Mouse (Mus musculus): ENCODE measurements at regions not wholly inside any gene's neighbourhood (a gene's known extent, or its start where the extent isn't known, plus 50 kb on each side); places are given as distances from the start of the nearest gene placed in this dataset.
A peak's percentile ranks its signal among the peaks of the same experiment; 100 is the strongest.
"Not testable (repeated sequence)": the region's sequence is repeated elsewhere in the genome, so short reads cannot be mapped to it uniquely, and the experiment has no call there.

- DNase-seq: no peak
These were observed 106.0 kb upstream of the Gmds start for GRCm38 (mm10) chr13:32444531-32444930.

DNA sequence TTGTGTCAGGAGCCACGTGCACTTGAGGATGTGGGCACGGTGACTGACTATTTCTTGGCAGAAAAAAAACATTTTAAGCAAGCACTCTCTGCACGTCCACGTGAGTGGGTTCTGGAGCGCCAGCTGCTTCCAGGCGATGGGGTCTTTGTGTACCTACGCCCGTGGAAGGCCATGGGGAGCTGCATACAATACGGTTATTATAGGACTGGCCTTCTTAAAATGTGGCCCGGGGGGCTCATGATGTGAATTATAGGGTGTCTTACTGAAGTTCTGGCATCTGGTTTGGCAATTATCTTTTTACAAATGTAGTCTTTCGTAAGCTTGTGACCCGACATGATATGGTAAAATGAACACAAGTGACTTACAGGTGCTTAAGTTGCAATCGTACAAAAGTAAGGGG, 103.5 kb upstream of the Gmds start:
- DNase-seq: no peak

GRCm38 (mm10) chr13:32435136-32435535, 96.6 kb upstream of the Gmds start:
- DNase-seq: no peak

- no peak for DNase-seq
These were observed 89.9 kb upstream of the Gmds start for GRCm38 (mm10) chr13:32428482-32428881.

- DNase-seq: no peak
These were observed 88.4 kb upstream of the Gmds start for GRCm38 (mm10) chr13:32426906-32427305.

DNA sequence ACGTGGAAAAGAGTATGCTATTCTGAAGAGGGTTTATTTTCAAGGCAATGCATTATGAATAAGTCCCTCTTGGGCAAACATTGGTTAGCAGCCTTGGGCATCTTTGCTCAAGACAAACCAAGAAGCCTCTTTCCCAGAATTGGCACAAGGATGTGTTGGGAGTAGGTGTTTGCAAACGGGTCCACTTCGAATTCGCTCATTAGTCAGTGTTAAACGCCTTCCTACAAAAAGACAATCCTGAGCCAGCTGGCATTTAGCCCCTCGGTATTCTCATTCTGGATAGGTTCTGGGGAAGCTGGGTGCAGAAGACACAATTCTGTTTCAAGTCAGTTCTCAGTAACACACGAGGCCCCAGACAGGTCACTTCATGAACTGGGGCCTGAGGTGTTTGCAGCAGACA, 87.7 kb upstream of the Gmds start:
- DNase-seq: peak; percentile 37

DNA sequence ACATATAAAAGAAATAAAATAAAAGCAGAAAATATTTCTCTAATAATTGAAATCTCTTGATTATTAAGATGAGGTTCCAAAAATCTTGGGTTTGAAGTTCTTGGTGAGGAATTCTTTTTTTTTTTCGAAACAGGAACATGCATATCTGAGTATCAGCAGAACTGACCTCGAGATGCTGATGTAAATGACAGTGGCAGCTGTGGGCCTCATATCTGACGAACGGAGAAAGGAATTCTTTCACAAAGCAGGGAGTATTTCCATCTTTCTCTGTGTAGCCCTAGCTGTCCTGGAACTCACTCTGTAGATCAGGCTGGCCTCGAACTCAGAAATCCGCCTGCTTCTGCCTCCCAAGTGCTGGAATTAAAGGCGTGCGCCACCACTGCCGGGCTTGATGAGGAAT, 86.0 kb upstream of the Gmds start:
- not testable (repeated sequence) for DNase-seq

DNA sequence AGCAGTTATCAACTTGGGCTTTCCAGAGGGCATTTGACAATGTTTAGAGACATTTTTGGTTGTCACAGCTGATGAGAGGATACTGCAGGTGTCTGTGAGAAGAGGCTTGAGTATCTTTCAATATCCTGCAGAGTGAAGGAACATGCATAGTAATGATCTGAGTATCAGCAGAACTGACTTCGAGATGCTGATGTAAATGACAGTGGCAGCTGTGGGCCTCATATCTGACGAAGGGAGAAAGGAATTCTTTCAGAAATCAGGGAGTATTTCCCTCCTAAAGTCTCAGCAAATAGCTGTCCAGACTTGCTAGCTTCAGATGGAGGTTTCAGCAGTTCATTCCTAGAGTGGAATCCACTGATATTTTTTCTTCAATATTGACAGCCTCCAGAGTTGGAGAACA, 83.9 kb upstream of the Gmds start:
- DNase-seq: no peak

DNA sequence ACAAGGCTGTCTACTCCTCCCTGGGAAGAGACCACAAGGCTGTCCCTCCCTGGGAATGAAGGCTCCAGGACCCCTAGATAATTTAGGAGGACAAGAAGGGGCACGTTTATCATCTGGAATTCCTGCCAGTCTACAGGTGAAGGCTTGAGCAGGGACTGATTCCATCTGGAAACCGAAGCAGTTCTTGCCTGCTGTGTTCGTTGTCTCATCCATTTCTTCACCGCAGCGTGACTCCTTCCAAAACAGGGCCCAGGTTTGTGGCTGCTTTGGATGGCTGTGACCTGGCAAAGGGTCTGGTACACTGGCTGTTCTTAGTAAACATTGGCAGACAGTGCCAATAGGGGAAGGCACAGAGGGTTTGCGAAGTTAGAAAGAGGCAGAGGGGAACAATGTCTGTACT, 80.8 kb upstream of the Gmds start:
- no peak for DNase-seq

- no peak for DNase-seq
These were observed 80.1 kb upstream of the Gmds start for GRCm38 (mm10) chr13:32418655-32419054.

- DNase-seq: no peak
These were observed 79.4 kb upstream of the Gmds start for GRCm38 (mm10) chr13:32417907-32418306.

DNA sequence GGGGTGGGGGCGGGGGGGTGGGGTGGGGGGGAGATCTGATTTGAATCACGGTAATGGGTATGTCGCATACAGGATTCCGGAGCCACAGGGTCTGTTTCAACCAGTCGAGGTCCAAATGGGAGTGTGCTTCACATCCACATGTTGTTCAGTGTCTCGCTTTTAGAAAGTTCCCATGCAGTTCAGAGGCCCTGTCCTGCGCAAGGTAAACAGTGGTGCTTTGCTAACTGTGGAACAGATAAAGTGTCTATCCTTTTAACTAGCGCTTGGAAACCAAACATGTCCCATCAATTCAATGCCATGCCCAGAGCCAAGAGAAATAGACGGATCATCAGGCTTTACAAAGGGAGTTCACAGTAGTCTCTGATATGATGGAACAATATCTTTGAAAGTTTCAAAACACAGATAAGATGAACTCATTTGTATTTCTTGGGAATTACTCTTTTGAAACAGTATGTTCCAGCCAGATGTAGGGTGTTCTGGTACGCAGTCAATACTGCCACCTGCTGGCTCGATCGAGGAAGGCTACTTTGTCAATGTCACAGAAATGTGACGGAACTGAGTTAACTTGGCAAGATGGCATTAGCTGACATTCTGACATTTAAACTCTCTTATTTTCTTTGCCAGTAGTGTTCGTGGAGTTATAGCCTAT, 72.9 kb upstream of the Gmds start:
- DNase-seq: peak; percentile 47

- no peak for DNase-seq
These were observed 71.5 kb upstream of the Gmds start for GRCm38 (mm10) chr13:32410065-32410464.

GRCm38 (mm10) chr13:32398616-32399015, 60.1 kb upstream of the Gmds start:
- no peak for DNase-seq
